Mouse (Mus musculus): ENCODE measurements at regions not wholly inside any gene's neighbourhood (a gene's known extent, or its start where the extent isn't known, plus 50 kb on each side); places are given as distances from the start of the nearest gene placed in this dataset.

GRCm38 (mm10) chr3:74945137-74945536 is 219.7 kb downstream of the Zbbx start:
- H3K9ac ChIP-seq (replicated peaks) = no peak overlapping the region
- no peak overlapping the region for H3K4me2 ChIP-seq (replicated peaks)
- no peak for ATAC-seq (ENCODE audit: low FRiP score, low read depth)
- H3K9me3 ChIP-seq = no peaks in the 10 kb centered on the region
- no peaks in the 10 kb centered on the region for H3K36me3 ChIP-seq
- no peaks in the 10 kb centered on the region for H3K4me1 ChIP-seq
- 79% methylated on average over 1 of the region's 1 CpGs for WGBS
- H3K27me3 ChIP-seq = no peaks in the 10 kb centered on the region
- H3K4me3 ChIP-seq = no peak overlapping the region
- H3K27ac ChIP-seq (replicated peaks) = no peak overlapping the region

GRCm38 (mm10) chr3:74921210-74921609 is 243.6 kb downstream of the Zbbx start:
- H3K4me2 ChIP-seq (replicated peaks) = no peak overlapping the region
- ATAC-seq (ENCODE audit: low FRiP score, low read depth) = 0 out of 2 replicates have a peak, but pooled peaks have one; percentile 27

GRCm38 (mm10) chr3:74920512-74921178 is 244.2 kb downstream of the Zbbx start:
- Histone ChIP-seq H3K36me3 (no peaks in the 10 kb centered on the region), H3K27me3 (no peaks in the 10 kb centered on the region), H3K9me3 (no peaks in the 10 kb centered on the region), H3K4me3 (no peak overlapping the region), H3K4me1 (no peaks in the 10 kb centered on the region), H3K9ac (replicated peaks) (no peak overlapping the region), H3K4me2 (replicated peaks) (no peak overlapping the region), H3K27ac (replicated peaks) (no peak overlapping the region)
- WGBS = 62% methylated on average over 5 of the region's 5 CpGs
- peak; percentile 73 for ATAC-seq (ENCODE audit: low FRiP score, low read depth)

More at GRCm38 (mm10) chr3:74921210-74921609, 243.6 kb downstream of the Zbbx start:
- no peaks in the 10 kb centered on the region for H3K9me3 ChIP-seq
- no peaks in the 10 kb centered on the region for H3K4me1 ChIP-seq
- H3K36me3 ChIP-seq = no peaks in the 10 kb centered on the region
- H3K27ac ChIP-seq (replicated peaks) = no peak overlapping the region
- 76% methylated on average over 2 of the region's 2 CpGs for WGBS
- no peak overlapping the region for H3K9ac ChIP-seq (replicated peaks)
- H3K4me3 ChIP-seq = no peak overlapping the region
- no peaks in the 10 kb centered on the region for H3K27me3 ChIP-seq

GRCm38 (mm10) chr3:74904177-74904576 is 260.7 kb downstream of the Zbbx start:
- Histone ChIP-seq H3K4me2 (replicated peaks) (no peak overlapping the region), H3K4me3 (no peak overlapping the region), H3K9me3 (no peaks in the 10 kb centered on the region), H3K4me1 (no peaks in the 10 kb centered on the region), H3K27ac (replicated peaks) (no peak overlapping the region), H3K9ac (replicated peaks) (no peak overlapping the region), H3K27me3 (no peaks in the 10 kb centered on the region), H3K36me3 (no peaks in the 10 kb centered on the region)
- ATAC-seq (ENCODE audit: low FRiP score, low read depth) = no peak
